Mouse (Mus musculus): Measurements from ENCODE around the gene Cers4. TPM values are rescaled to one million over a fixed set of nuclear protein-coding genes. Genes with fewer than 3 reads are reported as not detected.

Cers4 gene
- polyA plus RNA-seq, 1 experiment: 62.1 TPM

DNA sequence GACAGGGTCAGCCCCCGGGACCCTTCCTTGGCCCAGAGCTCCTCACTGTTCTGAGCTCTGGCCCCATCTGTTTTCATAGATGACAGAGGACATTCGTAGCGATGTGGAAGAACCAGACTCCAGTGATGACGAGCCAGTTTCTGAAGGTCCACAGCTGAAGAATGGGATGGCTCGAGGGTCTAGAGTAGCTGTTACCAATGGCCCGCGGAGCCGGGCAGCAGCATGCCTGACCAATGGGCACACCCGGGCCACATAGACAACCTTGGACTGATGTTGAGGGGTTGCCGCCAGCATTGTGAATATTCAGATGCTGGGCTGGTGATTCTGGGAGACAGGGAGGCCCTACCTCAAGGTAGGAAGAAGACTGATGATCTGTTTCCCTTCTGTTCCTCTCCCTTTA, 30.7 kb downstream of the Cers4 start:
- TF ChIP-seq CTCF (IDR thresholded peaks at IDR 0.05; ENCODE audit: borderline replicate concordance, control insufficient read depth, extremely low read depth, insufficient read depth, low read length, poor library complexity) (no peak), POLR2A (IDR thresholded peaks at IDR 0.05; ENCODE audit: control insufficient read depth, extremely low read depth, insufficient read depth, low read length, poor library complexity) (no peak)
- no peak overlapping the region for H3K27ac ChIP-seq (ENCODE audit: control insufficient read depth, insufficient read depth, low read length)
- DNase-seq: no peak
- H3K27me3 ChIP-seq (ENCODE audit: control insufficient read depth, insufficient read depth, low read length): no peaks in the 10 kb centered on the region
- no peak overlapping the region for H3K4me3 ChIP-seq (ENCODE audit: control insufficient read depth, insufficient read depth, low read length)
- WGBS: 98% methylated on average over 10 of the region's 10 CpGs
- no peaks in the 10 kb centered on the region for H3K4me1 ChIP-seq (replicated peaks; ENCODE audit: control insufficient read depth, insufficient read depth, low read length)
- H3K36me3 ChIP-seq (ENCODE audit: control insufficient read depth, insufficient read depth, low read length): no peaks in the 10 kb centered on the region

Other genes with a start within 250 kb of the Cers4 start
- 56.4 and 69.7 TPM in 2 replicates for gene Tgfbr3l, start 244.8 kb upstream of the Cers4 start, polyA plus RNA-seq (2012; rRNA removed)
- 40.8 and 45.1 TPM in 2 replicates for gene Snapc2, start 239.9 kb upstream of the Cers4 start, polyA plus RNA-seq (2012; rRNA removed)
- 22.5 and 27.0 TPM in 2 replicates for gene Ctxn1, start 233.8 kb upstream of the Cers4 start, polyA plus RNA-seq (2012; rRNA removed)
- 84.4 and 88.0 TPM in 2 replicates for gene Timm44, start 217.1 kb upstream of the Cers4 start, polyA plus RNA-seq (2012; rRNA removed)
- gene Ccl25, start 167.8 kb upstream of the Cers4 start, polyA plus RNA-seq (2012; rRNA removed): 178 and 233 TPM in 2 replicates
- gene Elavl1, start 167.6 kb upstream of the Cers4 start, polyA plus RNA-seq (2012; rRNA removed): 43.2 and 70.4 TPM in 2 replicates
- 1.7 and 1.9 TPM in 2 replicates for gene Zfp958, start 120.1 kb downstream of the Cers4 start, polyA plus RNA-seq (2012; rRNA removed)

Measured in thymus, adult 2 months (tissue).